Mouse (Mus musculus) heart, embryonic 15.5 days (tissue): Measurements from ENCODE around the gene Mettl18. TPM values are rescaled to one million over a fixed set of nuclear protein-coding genes. Genes with fewer than 3 reads are reported as not detected.

ENCODE experiments used
- polyA plus RNA-seq: library from polyadenylated mRNA; unstranded; fragments of >200 nt; fragmentation: Nextera tagmentation; extraction: Ambion mirVana; gene quantifications from 2 replicates; pipeline ENCODE4 v1.2.1, GENCODE M21; 2015

Mettl18 gene
- polyA plus RNA-seq, 1 experiment from 2014 or later = 6.1 TPM

Other genes starting within 250 kb of the Mettl18 start
- 18.5 and 19.6 TPM in 2 replicates for gene Kifap3, start 215.3 kb upstream of the Mettl18 start, polyA plus RNA-seq
- gene Scyl3, start 65.8 kb upstream of the Mettl18 start, polyA plus RNA-seq = 9.6 and 11.5 TPM in 2 replicates
- gene BC055324, start 93 bp upstream of the Mettl18 start, polyA plus RNA-seq = 11.0 and 12.8 TPM in 2 replicates
- gene Sele, start 53.3 kb downstream of the Mettl18 start, polyA plus RNA-seq = 2.0 and 2.3 TPM in 2 replicates
- gene Sell, start 67.1 kb downstream of the Mettl18 start, polyA plus RNA-seq = 2.0 and 17.9 TPM in 2 replicates
- gene Selp, start 120.4 kb downstream of the Mettl18 start, polyA plus RNA-seq = 0.35 and 0.42 TPM in 2 replicates
- gene F5, start 156.9 kb downstream of the Mettl18 start, polyA plus RNA-seq = 0.31 and 0.34 TPM in 2 replicates